Mouse (Mus musculus) inflammation-experienced regulatory T-cells, adult 6 months (primary cell): ENCODE data around the gene Ccdc162. TPM values are rescaled to one million over a fixed set of nuclear protein-coding genes. Genes with fewer than 3 reads are reported as not detected.

ENCODE experiments used
- ATAC-seq: one replicate; pipeline ENCODE4 v1.8.0; 2017
- polyA plus RNA-seq, 3 experiments: library from polyadenylated mRNA; unstranded; fragments of 100-300 nt; shearing (Covaris generic); gene quantifications; one replicate each; pipeline ENCODE4 v1.2.1; 2017

Gene Ccdc162
- polyA plus RNA-seq, 3 experiments from 2014 or later: 0.19 to 1.6 (median 1.3) TPM

- ATAC-seq: no peak
Observed at GRCm38 (mm10) chr10:41632062-41632461, 84.4 kb downstream of the Ccdc162 start.

DNA sequence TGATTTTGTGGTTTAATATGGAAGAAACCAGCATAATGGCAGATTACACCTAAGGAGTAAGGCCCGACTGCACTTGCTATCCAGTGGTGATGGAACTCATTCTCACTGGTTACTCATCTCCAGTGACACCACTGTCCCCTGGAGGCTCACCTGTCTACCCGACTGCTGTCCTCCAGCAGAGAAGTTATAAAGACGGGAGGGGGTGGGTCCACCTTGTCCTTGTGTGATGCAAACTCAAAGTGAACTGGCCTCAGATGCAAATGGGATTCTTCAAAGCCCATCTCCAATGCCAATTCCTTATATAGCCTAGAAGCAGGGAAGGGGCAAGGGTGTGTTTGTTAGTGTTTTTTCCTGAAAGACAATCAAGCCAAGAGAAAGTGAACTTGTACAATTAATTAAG, 89.4 kb downstream of the Ccdc162 start:
- no peak for ATAC-seq

GRCm38 (mm10) chr10:41619988-41620387, 96.4 kb downstream of the Ccdc162 start:
- ATAC-seq: peak; percentile 83

GRCm38 (mm10) chr10:41615487-41615886, 100.9 kb downstream of the Ccdc162 start:
- peak; percentile 82 for ATAC-seq

DNA sequence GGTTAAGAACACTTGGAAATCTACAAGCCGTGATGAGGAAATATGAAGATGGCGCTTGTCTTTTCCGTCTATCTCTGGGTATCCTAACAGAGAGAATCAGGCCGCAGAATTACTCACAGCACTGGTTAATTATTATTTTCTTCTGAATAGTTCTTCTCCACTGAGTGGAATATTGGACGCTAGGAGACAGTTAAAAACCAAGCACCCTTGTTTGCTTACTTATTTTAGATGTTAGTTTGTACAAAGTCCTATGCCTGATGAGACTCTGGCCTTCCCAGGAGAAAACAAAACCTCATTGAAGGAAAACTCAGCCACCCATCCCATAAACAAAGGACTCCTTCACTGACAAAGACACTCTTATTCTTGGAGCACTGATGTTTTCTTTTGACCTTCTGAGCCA, 104.5 kb downstream of the Ccdc162 start:
- no peak for ATAC-seq

DNA sequence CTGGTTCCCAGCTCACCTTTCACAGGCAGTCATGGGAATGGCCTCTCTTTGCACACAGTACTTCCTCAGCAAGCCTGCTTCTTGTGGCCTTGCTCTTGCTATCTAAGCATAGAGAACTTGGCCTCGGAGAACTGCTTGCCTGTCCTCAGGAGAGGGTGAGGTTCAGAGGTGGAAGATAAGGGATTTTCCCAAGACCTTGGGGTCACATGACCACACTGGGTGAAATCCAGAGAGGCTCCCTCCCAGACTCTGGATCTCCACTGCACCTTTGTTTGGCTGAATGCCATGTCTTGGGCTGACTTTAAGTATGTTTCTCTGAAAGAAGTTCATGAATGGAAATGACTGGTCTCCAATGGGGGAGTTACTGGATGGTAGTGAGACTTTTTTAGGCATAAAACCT, 107.0 kb downstream of the Ccdc162 start:
- no peak for ATAC-seq

DNA sequence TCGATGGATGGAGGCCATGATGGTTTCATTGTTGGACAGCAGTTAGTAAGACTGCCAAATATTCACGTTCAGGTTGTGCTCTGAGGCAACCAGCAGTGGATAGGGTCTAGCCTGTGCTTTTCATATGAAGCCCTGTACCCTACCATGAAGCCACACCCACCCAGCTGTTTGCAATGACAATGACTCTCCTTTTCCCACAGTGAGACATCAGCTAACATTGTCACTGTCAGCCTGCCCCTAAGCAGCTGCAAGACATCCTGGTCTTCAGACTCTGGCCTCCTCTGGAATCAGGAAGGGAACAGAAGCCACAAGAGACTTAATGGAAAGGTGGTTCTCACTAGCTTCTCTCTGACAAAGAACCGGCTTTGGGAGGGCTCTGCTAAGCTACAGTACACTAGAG, 107.9 kb downstream of the Ccdc162 start:
- no peak for ATAC-seq

- peak; percentile 85 for ATAC-seq
Observed at GRCm38 (mm10) chr10:41602667-41603066, 113.8 kb downstream of the Ccdc162 start.

- no peak for ATAC-seq
Observed at GRCm38 (mm10) chr10:41601898-41602545, 114.4 kb downstream of the Ccdc162 start.

GRCm38 (mm10) chr10:41601302-41601701, 115.1 kb downstream of the Ccdc162 start:
- no peak for ATAC-seq

DNA sequence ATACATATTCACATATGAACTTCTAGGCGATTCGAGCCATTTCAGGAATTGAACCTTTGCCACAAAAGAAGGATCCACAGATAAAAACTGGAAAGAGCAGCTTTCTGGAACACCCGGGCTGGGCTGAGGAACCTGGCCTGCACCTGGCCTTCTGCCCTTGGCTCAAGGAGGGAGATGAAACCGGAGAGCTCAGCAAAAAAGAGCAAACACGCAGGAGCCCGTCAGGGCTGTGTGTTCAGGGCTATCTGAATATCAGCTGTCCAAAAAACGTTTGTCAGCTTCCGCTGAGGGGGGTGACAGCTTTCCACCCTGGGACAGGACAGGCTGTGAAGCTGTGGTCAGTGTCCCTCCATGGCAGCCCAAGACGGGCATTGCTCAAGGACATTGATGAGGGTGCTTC, 117.4 kb downstream of the Ccdc162 start:
- no peak for ATAC-seq

- no peak for ATAC-seq
Observed at GRCm38 (mm10) chr10:41598221-41598620, 118.2 kb downstream of the Ccdc162 start.

GRCm38 (mm10) chr10:41595550-41595949, 120.9 kb downstream of the Ccdc162 start:
- ATAC-seq: peak; percentile 99

DNA sequence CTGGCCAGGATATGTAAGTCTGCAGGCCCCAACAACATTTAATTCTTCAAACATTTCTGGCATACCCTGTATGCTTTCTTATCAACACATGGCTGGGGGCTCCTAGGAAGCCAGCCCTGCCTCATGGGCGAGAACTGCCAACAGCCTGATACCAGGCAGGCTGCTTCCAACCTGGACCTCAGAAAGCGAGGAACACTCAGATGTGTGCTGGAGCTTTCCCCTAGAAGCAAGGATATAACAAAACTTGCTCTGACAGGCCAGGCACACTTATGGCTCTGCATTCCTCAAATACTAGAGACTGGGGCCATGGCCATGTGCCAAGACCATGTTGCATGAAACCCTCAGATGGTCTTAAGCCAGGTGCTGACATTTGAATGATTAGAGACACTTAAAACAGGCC, 121.5 kb downstream of the Ccdc162 start:
- no peak for ATAC-seq

DNA sequence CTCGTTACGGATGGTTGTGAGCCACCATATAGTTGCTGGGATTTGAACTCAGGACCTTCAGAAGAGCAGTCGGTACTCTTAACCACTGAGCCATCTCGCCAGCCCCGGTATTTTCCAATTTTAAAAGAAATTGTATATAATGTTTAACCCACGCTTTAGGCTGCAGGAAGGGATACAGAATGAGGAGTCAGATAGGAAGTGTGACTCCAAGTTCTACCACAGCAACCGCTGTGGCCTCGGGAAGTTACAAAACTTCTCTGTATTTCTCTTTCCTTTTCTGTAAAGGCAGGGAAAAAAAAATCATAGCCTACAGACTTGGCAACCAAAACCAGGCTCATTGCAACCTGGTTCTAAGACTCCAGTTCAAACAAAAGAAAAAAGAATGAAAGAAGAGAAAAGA, 122.0 kb downstream of the Ccdc162 start:
- ATAC-seq: no peak

- ATAC-seq: no peak
Observed at GRCm38 (mm10) chr10:41588616-41589015, 127.8 kb downstream of the Ccdc162 start.

- ATAC-seq: no peak
Observed at GRCm38 (mm10) chr10:41586947-41587852, 129.2 kb downstream of the Ccdc162 start.

DNA sequence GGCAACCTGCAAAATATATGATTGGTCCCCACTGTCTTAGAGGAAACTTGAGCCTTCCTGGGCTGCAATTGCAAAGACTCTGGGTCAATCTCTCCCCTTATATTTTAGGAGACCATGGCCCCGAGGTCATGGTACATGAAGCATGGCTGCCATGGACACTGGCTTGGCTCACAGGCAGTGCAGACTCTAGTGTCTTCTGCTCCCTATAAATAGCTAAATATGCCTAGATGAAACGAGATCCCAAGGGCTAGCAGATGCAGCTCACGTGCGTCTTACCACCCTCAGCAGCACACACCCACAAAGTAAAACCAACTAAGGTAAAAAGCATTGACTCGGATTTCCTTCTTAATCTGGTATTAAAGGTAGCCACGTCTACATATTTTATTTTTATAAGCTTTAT, 133.1 kb downstream of the Ccdc162 start:
- ATAC-seq: no peak

DNA sequence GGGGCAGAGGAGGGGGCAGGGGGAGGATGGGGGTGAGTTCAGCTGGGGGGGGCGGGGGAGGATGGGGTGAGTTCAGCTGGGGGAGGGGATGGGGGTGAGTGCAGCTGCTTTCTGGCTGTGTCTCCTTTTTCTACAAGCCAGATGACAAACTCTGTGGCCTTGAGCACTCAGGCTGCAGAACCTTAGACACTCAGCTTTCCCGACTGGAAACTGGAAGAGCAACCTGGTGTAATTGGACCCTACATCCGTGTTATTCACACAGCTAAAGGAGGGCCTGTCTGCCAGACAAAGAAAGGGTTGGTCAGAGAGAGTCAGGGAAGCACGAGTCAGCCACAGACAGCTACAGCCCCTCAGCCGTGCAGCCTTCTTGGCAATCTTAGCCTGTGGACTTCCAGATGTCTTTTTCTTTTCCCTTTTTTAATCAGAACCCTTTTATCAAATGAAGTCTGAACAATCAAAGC, 133.5 kb downstream of the Ccdc162 start:
- no peak for ATAC-seq

GRCm38 (mm10) chr10:41580441-41580840, 136.0 kb downstream of the Ccdc162 start:
- ATAC-seq: no peak

DNA sequence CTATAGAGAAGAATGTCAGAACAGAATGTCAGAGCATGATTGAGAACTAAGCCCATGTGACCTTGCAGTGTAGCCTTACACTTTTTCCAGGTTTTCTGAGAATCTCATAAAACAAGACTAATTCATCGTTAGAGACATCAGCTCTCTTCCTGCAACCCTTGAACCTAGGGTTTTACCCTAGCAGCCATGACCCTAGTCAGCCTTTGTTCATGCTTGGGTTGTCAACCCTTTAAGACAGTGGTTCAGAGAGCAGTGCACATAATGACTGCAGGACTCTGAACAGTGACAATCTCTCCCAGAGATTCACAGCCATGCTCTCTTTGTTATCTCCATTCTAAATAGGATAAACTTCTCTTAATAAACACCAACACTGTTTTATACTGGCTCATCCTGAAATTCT, 137.9 kb downstream of the Ccdc162 start:
- no peak for ATAC-seq

GRCm38 (mm10) chr10:41576328-41576833, 140.1 kb downstream of the Ccdc162 start:
- ATAC-seq: no peak

DNA sequence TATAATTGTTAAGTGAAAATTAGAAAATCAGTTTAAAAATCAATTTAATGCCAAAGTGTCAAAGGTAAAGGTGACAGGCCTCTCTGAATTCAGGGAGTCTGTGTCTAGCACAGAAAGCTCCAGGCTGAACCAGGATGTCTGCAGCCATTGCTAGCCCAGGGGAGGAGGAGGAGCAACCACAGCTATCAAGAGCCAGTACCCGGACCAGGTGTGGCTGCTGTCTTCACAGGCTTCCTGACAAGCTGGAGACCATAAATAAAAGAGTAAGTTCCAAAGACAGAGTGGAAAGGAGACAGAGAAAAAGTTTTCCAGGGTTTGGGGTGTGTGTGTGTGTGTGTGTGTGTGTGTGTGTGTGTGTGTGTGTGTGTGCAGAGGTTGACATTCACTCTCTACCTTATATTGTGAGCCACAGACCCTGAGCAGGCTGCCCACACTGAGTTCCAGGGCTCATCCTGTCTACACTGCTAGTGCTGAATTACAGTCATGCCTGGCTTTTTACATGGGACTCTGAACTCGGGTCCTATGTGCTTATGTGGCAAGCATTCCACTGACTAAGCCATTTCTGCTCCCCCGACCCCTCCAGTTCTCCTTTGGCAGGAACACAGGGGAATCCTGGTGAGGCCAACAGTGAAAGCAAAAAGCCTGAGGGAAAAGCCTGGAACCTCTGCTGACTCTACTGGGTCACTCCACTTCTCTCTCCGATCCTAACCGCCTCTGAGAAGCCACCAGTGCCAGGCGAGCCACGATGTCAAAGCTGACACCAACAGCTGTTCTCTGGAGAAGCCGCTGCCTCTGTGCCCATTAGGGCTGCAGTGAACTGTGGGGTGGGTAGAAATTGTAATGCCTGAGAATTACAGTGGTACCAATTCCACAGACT, 140.7 kb downstream of the Ccdc162 start:
- ATAC-seq: no peak
